ENCODE assay signal across 27 mouse cellular contexts in the genomic region with DNA sequence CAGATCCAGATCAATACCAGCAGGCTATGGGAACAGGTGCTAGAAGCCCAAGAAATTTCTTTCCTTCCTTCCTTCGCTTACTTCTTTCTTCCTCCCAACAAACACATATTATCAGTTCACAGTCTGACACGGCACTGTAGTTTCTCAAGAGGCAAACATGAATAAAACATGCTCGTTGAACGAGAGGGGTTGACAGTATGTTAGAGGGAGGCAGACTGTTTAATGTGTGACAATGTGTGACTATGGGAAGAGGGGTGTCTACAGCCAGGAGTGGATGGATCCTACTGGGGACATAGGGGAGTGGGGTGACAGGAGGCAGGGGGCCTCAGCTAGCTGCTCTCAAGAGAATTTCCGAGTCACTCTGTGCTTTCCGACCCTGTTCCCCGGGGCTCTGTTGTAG.
"Had no signal": no experiment of that assay in that cellular context is flagged by ENCODE, and none has a peak within 500 bp of the region (broad histone marks: within the 10 kb centered on the region; RNA-seq: fewer than 3 reads in every experiment).

No protein-coding gene starts in this region.

- H3K4me2 ChIP-seq: heart, embryonic 11.5 days; hindbrain, embryonic 12.5 days; hindbrain, embryonic 14.5 days; intestine, embryonic 15.5 days; limb, embryonic 12.5 days; liver, embryonic 11.5 days; liver, embryonic 13.5 days; liver, embryonic 15.5 days had no signal

- DNase-seq: gastrocnemius, adult 2 months; gastrocnemius, postnatal 10 days; gastrocnemius, postnatal 25 days; heart, adult 2 months; heart, postnatal 10 days; heart, postnatal 4 days; kidney, adult 18-20 months; kidney, adult 8-10 months; kidney, postnatal 10 days; kidney, postnatal 25 days; kidney, postnatal 4 days; liver; liver, embryonic 13.5 days had no signal

- ATAC-seq: hindbrain, embryonic 16.5 days; inflammation-experienced regulatory T-cells, adult 6 months; intestine, embryonic 15.5 days; intestine, postnatal 0 days had no signal

- H3K9me3 ChIP-seq: hindbrain, embryonic 10.5 days; hindbrain, embryonic 12.5 days; intestine, embryonic 15.5 days; limb, embryonic 10.5 days; limb, embryonic 12.5 days; liver, embryonic 13.5 days; liver, embryonic 15.5 days had no signal

- H3K4me1 ChIP-seq: hindbrain, embryonic 12.5 days; intestine, embryonic 15.5 days; limb, embryonic 10.5 days; limb, embryonic 12.5 days; liver, embryonic 13.5 days; liver, embryonic 15.5 days had no signal

- H3K27ac ChIP-seq: gastrocnemius, adult 2 months; heart, adult 2 months; hindbrain, embryonic 10.5 days; hindbrain, embryonic 12.5 days; hindbrain, embryonic 14.5 days; intestine, embryonic 15.5 days; layer of hippocampus, adult 2 months; left cerebral cortex, adult 2 months; limb, embryonic 10.5 days; limb, embryonic 12.5 days; liver, embryonic 13.5 days; liver, embryonic 15.5 days had no signal

- H3K27me3 ChIP-seq: hindbrain, embryonic 12.5 days; intestine, embryonic 15.5 days; limb, embryonic 12.5 days; liver, embryonic 13.5 days; liver, embryonic 15.5 days had no signal

- H3K36me3 ChIP-seq: hindbrain, embryonic 10.5 days; hindbrain, embryonic 12.5 days; intestine, embryonic 15.5 days; limb, embryonic 10.5 days; limb, embryonic 12.5 days; liver, embryonic 13.5 days; liver, embryonic 15.5 days had no signal

- H3K4me3 ChIP-seq: gastrocnemius, adult 2 months; heart, adult 2 months; hindbrain, embryonic 10.5 days; hindbrain, embryonic 12.5 days; intestine, embryonic 15.5 days; layer of hippocampus, adult 2 months; left cerebral cortex, adult 2 months; limb, embryonic 10.5 days; limb, embryonic 12.5 days; liver, embryonic 13.5 days; liver, embryonic 15.5 days had no signal

- H3K9ac ChIP-seq: hindbrain, embryonic 12.5 days; hindbrain, embryonic 14.5 days; intestine, embryonic 15.5 days; limb, embryonic 12.5 days; liver, embryonic 13.5 days; liver, embryonic 15.5 days had no signal
